Mouse (Mus musculus) C2C12 (cell line): ENCODE data around the gene Trpm8. TPM values are rescaled to one million over a fixed set of nuclear protein-coding genes. Genes with fewer than 3 reads are reported as not detected.

ENCODE experiments used
- H3K27me3 ChIP-seq: one replicate; pipeline ENCODE4 v1.6.1; 2011; ENCODE audit not compliant: control insufficient read depth, insufficient read depth, insufficient read length
- H3K36me3 ChIP-seq: one replicate; pipeline ENCODE4 v1.6.1; 2011; ENCODE audit not compliant: control insufficient read depth, insufficient read depth
- H3K4me3 ChIP-seq: one replicate; pipeline ENCODE4 v1.5.1; 2011; ENCODE audit warnings: mild to moderate bottlenecking, control low read depth; ENCODE audit not compliant: poor library complexity, insufficient read depth, severe bottlenecking
- H3K79me2 ChIP-seq: one replicate; pipeline ENCODE4 v1.6.1; 2011; ENCODE audit not compliant: control insufficient read depth, insufficient read depth
- H3K79me3 ChIP-seq: one replicate; pipeline ENCODE4 v1.6.1; 2011; ENCODE audit warnings: low read depth, control low read depth
- H3ac ChIP-seq: one replicate; pipeline ENCODE3; 2011; ENCODE audit warnings: low read depth; ENCODE audit not compliant: control insufficient read depth, insufficient read length
- CEBPB ChIP-seq: IDR thresholded peaks from one replicate; pipeline ENCODE4 v1.6.1; 2011; ENCODE audit warnings: low read depth, mild to moderate bottlenecking, control low read depth, moderate library complexity
- CTCF ChIP-seq: IDR thresholded peaks from one replicate; pipeline ENCODE4 v1.5.1; 2011; ENCODE audit not compliant: control insufficient read depth, insufficient read depth, insufficient read length
- FOSL1 ChIP-seq: IDR thresholded peaks from one replicate; pipeline ENCODE4 v1.8.0; 2011; ENCODE audit warnings: mild to moderate bottlenecking, low read length; ENCODE audit not compliant: poor library complexity, insufficient read depth, severe bottlenecking
- MAX ChIP-seq: IDR thresholded peaks from one replicate; pipeline ENCODE4 v1.6.1; 2011; ENCODE audit warnings: mild to moderate bottlenecking, control low read depth
- MYOD1 ChIP-seq: IDR thresholded peaks from one replicate; pipeline ENCODE4 v1.6.1; 2011; ENCODE audit warnings: low read depth; ENCODE audit not compliant: control insufficient read depth, insufficient read length
- MYOG ChIP-seq: IDR thresholded peaks from one replicate; pipeline ENCODE4 v1.6.1; 2011; ENCODE audit not compliant: control insufficient read depth, insufficient read length; ENCODE audit errors: extremely low read depth
- USF1 ChIP-seq: IDR thresholded peaks from one replicate; pipeline ENCODE4 v1.6.1; 2011; ENCODE audit warnings: low read depth, mild to moderate bottlenecking, control low read depth, moderate library complexity
- polyA plus RNA-seq: library from polyadenylated mRNA; unstranded; fragments of >200 nt; fragmentation: generic; extraction: Trizol; gene quantifications from one replicate; pipeline ENCODE4 v1.2.1, GENCODE M21; 2012; ENCODE audit warnings: missing spikeins

The Trpm8 gene
- polyA plus RNA-seq, 1 experiment, result 0.02 TPM

DNA sequence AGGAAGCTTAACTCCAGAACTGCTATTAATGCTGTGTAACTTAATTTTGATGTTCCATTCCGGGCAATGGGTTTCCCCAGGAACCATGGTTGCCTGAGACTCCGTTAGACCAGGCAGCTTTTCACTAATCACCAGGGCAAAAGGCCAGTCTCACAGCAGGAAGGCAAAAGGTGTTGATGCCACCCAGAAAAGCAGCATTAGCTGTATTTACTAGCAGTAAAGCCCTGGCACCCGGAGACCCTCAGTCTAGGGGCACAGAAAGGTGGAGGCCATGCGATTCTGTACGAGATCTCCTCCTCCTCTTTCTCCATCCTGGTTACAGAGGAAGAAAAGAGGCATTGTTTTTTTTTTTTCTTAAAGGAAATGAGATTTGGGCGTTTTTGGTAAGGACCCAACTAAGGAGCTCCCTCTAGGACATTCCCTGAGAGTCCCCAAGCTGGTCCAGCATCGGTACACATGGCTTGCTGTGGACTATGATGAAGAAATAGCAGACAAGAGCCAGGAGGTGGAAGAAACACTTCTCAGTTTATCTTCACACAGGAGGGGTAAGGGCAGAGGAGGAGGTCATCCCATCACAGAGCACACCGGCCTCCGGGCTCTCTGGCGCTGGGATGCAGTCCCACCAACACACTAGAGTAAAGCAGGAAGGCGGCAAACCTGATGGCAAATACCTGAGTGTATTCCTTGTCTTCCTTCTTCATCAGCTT lies 2.9 kb upstream of the Trpm8 start:
- peaks cover 57% of the 10 kb centered on the region for H3K36me3 ChIP-seq
- peaks cover 46% of the 10 kb centered on the region for H3K79me3 ChIP-seq
- peaks cover 58% of the 10 kb centered on the region for H3K79me2 ChIP-seq
- TF ChIP-seq MAX (no peak), CEBPB (no peak), USF1 (no peak), CTCF (no peak), FOSL1 (no peak), MYOD1 (no peak), MYOG (no peak)
- H3ac ChIP-seq, result no peak overlapping the region
- no peaks in the 10 kb centered on the region for H3K27me3 ChIP-seq
- H3K4me3 ChIP-seq, result no peak overlapping the region

DNA sequence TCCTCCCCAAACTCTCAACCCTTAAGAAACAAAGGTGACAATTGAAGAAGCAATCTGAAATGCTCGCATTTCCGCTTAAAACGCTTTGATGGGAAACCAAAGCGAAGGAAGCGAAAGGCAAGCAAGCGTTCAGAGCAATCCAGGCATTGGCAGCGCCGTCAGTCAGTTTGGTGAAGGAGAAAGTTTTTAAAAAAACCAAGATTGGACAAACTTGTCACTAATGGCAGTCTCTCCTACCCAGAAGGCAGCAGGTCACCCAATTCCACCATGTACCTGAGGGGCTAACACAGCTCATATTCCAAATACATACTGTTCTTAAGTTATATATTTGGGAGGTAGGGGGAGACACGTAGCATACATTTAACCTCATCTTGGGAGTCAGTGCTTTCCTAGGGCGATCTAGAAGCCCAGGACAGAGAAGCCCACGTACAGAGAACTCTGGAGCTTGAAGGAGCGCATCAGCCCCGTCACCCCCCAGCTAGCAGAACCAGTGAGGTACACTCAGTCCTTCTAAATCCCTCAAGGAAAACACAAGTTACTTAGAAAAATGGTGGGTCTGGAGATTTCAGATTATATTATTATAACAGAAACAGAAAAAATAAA lies 2.3 kb upstream of the Trpm8 start:
- Histone ChIP-seq H3K27me3 (no peaks in the 10 kb centered on the region), H3K79me3 (peaks cover 46% of the 10 kb centered on the region), H3ac (no peak overlapping the region), H3K36me3 (peaks cover 50% of the 10 kb centered on the region), H3K79me2 (peaks cover 58% of the 10 kb centered on the region), H3K4me3 (no peak overlapping the region)
- TF ChIP-seq MYOG, result no peak
- TF ChIP-seq FOSL1, result no peak
- no peak for TF ChIP-seq CTCF
- TF ChIP-seq USF1, result no peak
- TF ChIP-seq MYOD1, result no peak
- no peak for TF ChIP-seq MAX
- no peak for TF ChIP-seq CEBPB

DNA sequence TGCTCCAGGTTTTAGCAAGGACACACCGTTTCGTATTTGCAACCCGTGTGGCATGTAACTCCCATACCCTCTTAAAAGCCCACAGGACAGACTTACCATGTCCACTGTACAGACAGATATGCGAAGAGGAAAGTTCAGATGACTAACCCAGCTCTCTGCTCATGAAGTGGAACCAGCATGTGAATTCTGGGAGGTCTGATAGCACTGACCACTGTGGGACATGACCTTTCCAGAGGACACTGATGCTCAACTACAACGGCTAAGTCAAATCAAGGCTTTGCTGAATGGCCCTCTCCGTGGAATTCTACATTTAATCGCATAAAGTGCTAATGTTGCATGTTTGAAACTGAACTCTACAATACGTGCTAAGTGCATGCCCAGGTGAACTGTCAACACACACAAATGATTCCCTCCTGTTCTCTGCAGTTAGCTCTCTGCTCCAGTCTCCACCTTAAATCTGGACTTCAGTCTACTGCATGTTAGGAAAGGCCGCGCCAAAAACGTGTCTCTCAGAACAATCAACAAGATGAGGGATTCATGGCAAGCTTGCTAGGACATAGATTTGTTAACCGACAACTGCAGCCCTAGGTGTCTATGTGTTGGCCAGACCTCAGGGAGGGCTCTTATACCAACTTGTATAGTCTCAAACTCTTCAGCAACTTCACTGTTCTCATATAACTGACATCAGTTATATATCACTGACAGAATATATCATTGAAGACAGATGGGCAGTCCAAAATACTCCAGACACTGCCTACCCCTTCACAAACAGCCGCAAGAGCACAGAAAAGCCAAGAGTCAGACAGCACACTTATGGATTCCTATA lies 1.6 kb upstream of the Trpm8 start:
- Histone ChIP-seq H3K36me3 (peaks cover 48% of the 10 kb centered on the region), H3K79me3 (peaks cover 46% of the 10 kb centered on the region), H3K79me2 (peaks cover 58% of the 10 kb centered on the region), H3K4me3 (peak overlapping the region; percentile 48), H3ac (peak overlapping the region; percentile 87), H3K27me3 (no peaks in the 10 kb centered on the region)
- TF ChIP-seq CEBPB (no peak), USF1 (no peak), FOSL1 (no peak)

DNA sequence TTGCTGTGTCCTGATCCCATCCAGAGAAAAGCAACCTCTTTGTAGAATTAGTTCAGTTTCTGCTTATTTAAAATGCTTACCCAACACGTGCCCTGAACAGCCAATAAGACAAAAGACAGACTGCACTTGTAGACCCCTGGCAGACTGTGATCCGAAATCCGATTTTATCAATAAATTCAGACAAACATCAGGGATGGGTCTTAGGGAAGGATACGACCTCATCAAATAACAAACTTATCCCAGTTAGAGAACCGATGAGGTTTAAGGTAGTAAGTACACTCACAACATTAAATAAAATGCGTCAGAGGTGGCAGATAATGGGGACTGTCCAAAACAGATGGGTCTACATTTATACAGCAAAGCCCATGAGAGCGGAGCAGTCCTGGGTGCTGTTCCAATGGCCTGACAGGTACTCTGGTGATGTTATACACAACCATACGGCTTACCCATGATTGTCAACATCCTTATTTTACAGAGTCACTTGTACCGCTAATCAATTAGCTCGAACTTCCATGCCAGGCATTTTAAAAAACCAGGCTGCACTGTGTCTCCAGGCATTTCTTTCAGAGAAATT lies 850 bp upstream of the Trpm8 start:
- TF ChIP-seq MYOD1 (no peak), USF1 (peak; percentile 87)

DNA sequence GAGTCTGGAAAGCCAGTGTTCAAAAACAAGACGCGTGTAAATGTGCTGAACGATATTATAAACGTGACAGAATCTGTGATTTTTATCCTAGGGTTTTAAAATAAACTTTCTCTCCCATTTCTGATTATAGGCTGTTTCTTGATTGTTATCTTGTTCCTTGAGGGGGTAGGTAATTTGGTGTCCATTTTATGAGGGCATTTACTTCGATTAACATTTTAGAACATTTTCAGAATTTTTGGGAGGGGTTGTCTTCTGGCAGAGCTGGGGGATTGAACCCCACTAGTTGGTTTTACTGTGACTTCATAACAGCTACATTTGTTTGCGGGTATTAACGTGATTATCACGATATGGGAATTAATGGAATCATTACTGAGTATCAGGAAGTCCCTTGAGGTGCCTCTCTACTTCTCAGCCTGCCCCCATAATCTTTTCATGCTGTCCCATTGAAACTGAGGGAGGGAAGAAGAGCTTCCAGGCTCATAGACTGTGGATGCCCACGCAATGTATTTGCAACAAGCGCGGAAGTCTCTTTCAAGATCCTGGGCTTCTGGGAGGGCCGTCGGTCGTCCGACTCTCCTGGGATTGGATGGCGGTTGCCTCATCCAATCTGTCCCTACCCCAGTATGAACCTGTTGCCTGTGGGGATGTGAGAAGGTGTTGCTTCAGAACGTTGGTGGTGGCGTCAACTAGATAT lies 504 bp downstream of the Trpm8 start:
- H3K79me3 ChIP-seq, result peaks cover 39% of the 10 kb centered on the region
- H3K36me3 ChIP-seq, result peaks cover 30% of the 10 kb centered on the region
- H3K79me2 ChIP-seq, result peaks cover 43% of the 10 kb centered on the region
- TF ChIP-seq USF1 (no peak), FOSL1 (no peak), CTCF (no peak), MYOD1 (no peak), MYOG (no peak), MAX (no peak), CEBPB (no peak)
- H3K4me3 ChIP-seq, result no peak overlapping the region
- no peak overlapping the region for H3ac ChIP-seq
- H3K27me3 ChIP-seq, result no peaks in the 10 kb centered on the region

More for the DNA sequence above, 850 bp upstream of the Trpm8 start:
- H3K79me3 ChIP-seq, result peaks cover 46% of the 10 kb centered on the region
- peak overlapping the region; percentile 87 for H3ac ChIP-seq
- peaks cover 44% of the 10 kb centered on the region for H3K36me3 ChIP-seq
- H3K4me3 ChIP-seq, result peak overlapping the region; percentile 48
- H3K79me2 ChIP-seq, result peaks cover 55% of the 10 kb centered on the region
- H3K27me3 ChIP-seq, result no peaks in the 10 kb centered on the region
